Mouse (Mus musculus) ovary, postnatal 36 days (tissue): ENCODE data around the gene Zfp810.
"Not testable (repeated sequence)": the region's sequence is repeated elsewhere in the genome, so short reads cannot be mapped to it uniquely, and the experiment has no call there.

Experiments
- DNase-seq: peaks from one replicate; pipeline ENCODE4 v3.0.0; 2022; ENCODE audit warnings: low spot score, mixed read lengths

The Zfp810 gene

DNA sequence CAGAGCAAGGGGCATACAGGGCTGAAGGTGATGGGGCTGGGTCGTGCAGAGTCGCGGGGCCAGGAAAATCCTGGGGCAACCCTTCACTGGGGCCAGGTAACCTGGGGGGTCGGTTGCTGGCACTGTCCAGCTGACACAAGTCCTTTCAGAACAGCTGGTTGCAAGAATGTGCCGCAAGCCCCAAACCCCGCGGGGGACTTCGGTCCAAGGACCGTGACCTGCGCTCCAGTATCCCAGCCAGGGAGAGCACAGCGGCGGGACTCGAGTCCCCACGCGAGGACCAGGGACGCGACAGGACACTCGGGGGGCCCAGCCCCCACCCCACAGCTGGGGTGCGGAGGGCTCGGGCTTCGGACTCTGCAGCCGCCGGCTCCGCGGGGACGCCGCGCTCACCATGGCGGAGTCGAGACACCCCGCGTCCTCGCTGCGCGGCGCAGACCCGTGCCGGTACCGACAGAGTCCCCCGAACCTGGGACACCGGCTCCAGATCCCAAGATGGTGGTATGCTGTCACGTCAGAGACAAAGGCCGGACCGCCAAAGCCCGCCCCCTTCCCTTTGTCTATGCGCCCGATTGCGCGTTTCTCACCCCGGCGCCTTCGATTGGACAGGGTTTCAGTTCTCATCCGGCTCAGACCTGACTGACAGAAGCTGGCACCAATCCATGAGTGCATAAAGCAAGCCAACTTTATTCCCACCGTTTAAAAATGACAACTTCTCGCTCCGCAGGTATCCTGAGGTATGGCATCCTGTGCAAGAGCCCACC is at the start of gene Zfp810:
Gene Zfp810 (minus strand): TSS at position 493 of the 764 bp plus-strand sequence.
- DNase-seq: peak; percentile 87

DNA sequence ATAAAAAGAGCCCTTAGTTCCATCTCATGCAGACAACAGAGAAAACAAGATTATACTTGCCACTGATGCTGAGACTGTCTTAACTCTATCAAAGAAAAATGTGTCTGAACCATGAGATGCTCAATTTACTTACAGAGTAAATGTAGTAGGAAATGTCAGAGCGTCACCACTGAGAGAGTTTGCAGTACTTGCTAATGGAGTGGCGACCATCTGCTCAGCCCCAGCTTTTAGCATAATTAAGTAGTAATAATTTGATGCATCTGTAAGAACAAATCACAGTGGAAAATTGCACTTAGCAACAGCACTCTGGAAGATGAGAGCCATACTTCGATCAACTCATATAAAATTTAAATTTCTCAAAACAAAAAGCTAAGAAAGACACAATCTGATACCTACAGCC is 48.5 kb upstream of the Zfp810 start:
- no peak for DNase-seq

DNA sequence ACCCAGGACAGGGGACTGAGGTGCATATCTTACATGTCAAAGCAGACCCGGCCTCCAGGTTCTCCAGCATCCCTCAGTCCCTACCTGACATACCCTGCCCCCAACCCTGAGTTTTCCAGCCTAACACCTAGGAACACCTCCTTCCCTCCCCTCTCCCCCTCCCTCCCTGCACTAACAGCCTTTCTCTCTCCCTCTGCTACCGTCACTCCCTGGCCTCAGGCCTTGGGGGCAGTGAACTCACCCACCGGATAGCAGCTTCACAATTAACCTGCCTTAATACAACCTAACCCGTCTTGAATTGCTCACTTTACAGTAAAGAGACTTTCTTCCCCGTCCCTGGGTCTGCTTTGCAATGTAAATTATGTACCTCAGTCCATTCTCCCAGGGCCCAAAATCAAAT is 46.5 kb upstream of the Zfp810 start:
- DNase-seq: no peak

DNA sequence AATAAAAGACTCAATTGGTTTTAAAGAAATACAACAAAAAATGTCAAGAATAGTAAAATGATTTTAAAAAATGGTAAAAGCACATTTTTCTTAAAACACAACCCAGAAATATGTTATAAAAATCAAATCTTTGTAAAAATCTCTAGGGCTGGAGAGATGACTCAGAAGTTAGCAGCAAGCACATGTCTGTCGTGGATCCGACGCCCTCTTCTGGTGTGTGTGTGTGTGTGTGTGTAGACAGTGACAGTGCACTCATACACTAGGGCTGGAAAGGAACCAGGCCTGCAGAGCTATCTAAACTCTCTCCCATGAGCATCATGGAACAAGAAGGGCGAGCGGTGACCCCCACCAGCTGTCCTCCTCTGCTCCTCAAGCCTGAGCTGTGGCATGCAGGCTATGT is 46.0 kb upstream of the Zfp810 start:
- no peak for DNase-seq

DNA sequence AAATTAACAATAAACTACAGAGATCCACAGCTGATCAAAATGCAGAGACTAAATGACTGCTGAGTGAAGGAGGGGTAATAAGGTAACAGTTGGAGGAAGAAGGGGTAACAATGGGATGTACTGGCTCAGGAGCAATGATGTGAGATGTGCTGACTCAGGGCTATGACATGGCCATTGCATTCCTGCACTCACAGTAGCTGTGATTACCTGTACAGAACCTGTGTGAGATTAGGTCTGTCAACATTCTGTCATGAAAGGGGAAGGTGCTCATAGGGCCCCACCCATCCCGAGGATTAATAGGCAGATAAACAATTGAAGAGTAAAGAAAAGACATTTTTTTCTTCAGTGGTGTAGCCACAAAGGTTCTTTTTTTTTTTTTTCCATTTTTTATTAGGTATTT is 32.9 kb upstream of the Zfp810 start:
- DNase-seq: no peak

DNA sequence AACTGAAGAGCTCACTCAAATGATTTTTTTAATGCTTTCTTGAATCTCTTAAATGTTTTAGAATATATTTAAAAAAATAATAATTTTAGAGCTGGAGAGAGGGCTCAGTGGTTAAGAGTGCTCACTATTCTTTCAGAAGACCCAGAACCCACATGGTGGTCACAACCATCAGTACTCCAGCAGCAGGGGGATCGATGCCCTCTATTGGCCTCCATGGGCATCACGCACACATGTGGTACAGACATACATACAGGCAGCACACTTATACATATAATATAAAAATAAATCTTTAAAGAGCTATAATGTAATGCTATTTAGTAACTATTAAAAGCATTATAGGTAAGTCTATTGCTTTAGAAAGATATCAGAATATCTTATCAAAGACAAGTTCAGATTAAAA is 29.8 kb upstream of the Zfp810 start:
- no peak for DNase-seq

DNA sequence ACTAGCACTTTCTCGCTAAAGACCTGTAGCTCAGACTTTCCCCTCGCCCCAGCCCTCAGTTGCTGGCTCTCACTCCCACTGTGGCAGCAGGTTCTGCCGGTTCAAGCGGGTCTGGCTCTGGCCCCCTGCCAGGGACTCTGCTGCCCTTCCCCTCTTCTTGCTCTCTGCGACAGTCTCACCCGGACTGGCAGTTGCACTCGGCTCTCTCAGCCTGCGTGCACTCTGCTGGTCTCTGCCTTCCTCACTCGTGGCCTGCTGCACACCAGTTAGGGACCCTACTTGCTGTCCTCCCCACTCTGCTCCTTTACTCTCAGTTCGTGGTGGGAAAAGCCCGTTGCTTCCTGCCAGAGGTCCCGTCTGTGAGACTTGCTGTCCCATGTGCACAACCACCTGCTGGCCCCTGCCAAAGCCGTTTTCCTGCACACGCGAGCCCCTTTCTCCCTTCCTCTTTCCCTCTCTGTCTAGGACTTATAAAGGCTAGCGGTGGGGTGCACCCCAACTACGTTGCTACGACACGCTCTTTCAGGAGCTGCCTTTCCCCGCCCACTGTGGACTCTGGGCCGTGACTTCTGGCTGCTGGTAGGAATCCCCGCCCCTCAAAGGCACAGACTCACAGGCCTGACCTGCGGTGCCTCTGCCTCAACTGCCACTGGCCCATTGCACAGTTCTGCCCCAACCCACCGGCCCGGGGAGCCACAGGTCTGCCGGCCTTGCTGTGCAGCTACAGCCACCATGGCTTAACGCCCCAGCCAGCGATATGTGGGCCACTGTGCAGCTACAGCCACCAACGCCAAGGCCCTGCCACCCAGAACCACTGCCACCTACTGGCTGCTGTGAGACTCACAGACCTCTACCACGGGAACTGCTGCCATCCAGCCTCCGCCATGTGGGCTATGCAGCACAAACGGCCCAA is 20.3 kb upstream of the Zfp810 start:
- peak; percentile 84 for DNase-seq

DNA sequence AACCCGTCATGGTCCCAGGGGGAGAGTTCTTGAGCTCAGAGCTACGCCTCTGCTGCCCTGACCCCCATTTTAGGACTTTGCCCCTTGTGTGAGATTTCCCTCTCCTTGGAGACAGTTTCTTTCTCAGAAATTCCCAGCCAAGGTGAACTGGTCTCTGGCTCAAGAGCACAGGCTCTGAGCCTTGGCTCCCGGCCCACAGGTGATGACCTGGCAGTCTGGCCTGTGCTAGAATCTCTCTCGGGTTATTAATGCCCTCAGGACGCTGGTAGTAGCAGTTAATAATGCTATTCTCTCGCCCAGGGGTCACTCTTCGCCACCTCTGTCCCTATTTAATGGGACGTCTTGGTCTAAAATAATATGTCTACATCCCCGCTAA is 19.6 kb upstream of the Zfp810 start:
- peak; percentile 27 for DNase-seq

DNA sequence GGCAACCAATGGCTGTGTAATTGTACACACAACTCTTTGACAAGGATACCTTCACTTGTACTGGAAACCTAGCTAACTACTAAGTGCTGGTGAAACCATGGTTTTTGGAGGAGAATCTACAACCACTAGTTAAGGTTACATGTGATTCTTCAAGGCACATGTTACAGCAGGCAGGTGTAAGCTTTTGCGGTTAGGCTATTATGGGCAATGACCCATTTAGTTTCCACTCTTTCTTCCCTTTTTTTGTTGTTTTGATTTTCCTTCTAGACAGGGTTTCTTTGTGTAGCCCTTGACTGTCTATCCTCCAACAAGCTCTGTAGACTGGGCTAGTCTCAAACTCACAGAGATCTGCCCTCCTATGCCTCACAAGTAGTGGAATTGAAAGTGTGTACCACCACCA is 17.1 kb upstream of the Zfp810 start:
- DNase-seq: no peak

DNA sequence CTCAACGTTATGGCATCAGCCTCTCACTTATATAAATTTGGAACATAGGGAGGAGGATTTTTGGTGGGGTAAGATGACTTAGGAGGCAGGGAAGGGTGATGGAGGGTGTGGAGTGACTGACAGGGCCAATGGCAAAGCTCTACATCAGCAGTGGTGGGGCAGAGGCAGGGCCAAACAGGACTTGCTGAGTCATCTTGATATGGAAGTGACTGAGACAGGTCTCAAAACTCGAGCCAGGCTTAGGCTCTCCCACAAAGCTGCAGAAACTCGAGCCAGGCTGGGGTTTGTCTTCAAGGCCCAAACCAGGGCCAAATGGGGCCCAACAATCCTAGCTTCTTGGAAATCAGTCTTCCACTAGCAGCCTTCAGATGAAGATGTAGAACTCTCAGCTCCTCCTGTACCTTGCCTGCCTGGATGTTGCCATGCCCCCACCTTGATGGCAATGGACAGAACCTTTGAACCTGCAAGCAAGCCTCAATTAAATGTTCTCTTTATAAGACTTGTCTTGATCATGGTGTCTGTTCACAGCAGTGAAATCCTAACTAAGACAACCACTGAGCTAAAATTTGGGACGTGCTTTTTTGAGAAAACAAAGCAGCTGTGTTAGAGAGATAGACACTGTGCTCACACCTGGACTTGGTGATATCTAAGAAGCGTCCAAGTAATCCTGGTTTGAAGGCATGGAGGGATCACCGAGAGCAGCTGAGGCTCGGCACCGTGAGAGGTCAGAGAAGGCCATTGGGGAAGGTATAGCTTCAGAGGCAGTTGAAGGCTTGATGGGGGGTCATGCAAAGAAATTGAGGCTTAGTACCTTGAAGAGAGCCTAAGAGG is 15.1 kb upstream of the Zfp810 start:
- no peak for DNase-seq

DNA sequence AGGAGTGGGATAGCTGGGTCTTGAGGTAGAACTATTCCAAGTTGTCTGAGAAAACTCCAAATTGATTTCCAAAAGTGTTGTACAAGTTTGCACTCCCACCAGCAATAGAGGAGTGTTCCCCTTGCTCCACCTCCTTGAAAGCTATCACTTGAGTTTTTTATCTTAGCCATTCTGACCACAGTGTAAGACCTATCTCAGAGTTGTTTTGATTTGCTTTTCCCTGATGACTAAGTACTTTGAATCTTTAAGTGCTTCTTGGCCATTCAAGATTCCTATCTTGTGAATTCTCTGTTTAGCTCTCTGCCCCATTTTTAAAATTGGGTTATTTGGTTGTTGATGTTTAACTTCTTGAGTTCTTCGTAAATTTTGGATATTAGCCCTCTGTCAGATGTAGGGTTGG is 11.7 kb upstream of the Zfp810 start:
- no peak for DNase-seq

DNA sequence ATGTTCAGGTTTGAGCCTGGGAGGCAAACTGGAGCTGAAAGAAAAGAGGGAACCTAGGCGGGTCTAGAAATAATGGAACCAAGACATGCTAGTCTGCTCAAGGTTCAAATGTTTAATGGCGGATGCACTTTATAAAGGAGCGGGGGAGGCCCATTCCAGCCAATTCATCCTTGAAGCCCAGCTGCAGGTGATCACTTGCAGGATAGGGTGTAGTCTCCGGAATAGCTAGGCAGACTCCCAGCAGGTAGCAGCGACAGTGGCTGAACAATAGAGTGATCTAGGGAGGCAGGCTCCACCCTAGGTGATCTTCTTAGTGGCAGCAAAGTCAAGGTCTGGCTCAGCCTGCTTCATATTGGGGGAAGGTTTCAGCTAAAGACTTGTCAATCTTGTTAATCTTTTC is 8.6 kb upstream of the Zfp810 start:
- not testable (repeated sequence) for DNase-seq

DNA sequence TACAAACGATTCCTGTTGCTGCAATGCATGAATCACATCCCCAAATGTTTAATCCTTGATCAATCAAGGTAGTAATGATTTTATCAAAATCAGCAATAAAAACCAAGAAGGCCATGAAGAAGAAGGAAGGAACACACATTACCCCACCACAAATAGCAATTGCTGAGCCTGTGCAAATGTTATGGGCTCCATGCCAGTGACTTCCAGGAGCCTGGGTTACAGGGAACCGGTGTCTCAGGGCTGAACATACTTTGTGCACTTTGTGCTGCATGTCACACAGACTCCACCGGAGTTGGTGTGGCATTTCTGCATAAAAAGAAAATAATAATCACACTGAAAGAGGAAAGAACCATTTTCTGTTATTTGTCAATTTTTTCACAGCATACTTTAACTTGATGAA is 6.6 kb upstream of the Zfp810 start:
- no peak for DNase-seq

DNA sequence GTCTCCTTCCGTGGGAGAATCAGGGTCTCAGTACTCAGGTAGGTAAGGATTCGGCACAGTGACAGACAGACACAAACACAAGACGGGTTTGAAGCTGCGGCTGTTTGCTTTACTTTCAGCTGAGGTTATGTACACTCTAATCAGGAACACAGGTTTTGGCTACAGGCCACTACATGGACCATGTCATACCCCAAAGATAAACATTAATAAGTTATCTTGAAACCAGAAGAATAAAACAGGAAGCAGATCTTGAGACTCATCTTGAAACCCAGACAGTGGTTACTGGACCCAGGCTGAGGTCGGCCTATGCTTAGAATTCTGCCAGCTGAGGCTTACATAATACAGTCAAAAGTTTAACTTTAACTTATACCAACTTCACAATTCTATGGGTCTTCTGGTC is 5.8 kb upstream of the Zfp810 start:
- DNase-seq: no peak

DNA sequence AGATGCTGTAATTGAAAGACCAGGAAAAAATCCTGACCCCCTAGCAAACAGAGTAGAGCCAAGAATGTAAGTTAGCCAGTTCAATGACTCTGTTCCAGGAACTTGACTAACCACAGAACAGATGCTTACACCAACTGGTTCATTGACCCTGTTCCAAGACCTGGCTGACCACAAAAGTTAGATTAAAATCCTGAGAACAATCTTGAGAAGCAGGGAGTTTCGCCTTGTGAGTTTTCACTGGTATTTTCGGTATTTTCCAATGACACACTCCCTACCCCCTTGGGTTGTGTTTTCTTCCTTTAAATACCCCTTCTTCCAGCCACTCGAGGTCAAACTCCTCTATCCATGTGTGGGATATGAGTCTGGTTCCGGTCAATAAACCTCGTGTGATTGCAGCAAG is 2.2 kb upstream of the Zfp810 start:
- no peak for DNase-seq

DNA sequence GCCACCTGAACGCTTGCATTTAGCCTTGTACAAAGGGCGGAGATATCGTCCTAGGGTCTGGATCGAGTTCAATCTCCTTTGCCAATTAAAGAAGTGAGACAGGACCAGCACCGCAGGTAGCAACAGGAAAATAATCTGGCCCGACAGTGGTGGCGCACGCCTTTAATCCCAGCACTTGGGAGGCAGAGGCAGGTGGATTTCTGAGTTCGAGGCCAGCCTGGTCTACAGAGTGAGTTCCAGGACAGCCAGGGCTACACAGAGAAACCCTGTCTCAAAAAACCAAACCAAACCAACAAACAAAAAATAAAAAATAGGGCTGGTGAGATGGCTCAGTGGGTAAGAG is 443 bp upstream of the Zfp810 start:
- not testable (repeated sequence) for DNase-seq

DNA sequence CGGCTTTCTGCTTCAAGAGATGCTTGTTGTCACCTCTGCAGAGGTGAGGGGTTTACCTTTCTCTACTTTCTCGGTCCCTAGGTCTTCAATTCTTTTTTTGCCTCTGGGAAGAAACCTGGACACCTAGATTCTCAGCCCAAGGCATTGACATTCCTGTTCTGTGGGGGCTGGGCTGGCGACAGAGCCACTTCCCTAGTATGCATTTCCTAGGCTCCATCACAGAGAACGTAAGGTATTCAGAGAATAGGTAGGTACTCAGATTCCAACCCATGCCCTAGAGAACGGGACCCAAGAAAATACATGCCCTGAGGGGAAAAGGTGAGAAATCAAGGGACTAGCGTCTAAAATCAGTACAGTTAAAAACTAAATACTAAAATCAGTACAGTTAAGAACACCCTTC is 722 bp downstream of the Zfp810 start:
- no peak for DNase-seq

DNA sequence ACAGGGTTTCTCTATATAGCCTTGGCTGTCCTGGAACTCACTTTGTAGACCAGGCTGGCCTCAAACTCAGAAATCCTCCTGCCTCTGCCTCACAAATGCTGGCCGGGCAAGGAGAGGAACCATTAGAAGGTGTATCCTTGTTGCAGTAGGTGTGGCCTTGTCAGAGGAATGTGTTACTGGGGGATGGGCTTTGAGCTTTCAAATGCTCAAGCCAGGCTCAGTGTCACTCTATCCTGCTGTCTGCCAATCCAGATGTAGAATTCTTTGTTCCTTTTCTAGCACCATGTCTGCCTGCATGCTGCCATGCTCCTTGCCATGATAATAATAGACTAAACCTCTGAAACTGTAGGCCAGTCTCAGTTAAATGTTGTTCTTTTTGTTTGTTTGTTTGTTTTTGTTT is 5.2 kb downstream of the Zfp810 start:
- DNase-seq: no peak

DNA sequence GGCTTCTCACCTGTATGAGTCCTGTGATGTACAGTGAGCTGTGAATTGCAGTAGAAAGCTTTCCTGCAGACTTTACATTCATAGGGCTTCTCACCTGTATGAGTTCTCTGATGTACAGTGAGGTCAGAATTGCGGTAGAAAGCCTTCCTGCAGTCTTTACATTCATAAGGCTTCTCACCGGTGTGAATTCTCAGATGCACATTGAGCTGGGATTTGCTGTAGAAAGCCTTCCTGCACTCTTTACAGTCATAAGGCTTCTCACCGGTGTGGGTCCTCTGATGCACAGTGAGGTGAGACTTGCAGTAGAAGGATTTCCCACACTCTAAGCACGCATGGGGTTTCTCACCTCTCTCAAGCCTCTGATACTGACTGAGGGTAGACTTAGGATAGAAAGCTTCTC is 28.7 kb downstream of the Zfp810 start:
- DNase-seq: no peak

DNA sequence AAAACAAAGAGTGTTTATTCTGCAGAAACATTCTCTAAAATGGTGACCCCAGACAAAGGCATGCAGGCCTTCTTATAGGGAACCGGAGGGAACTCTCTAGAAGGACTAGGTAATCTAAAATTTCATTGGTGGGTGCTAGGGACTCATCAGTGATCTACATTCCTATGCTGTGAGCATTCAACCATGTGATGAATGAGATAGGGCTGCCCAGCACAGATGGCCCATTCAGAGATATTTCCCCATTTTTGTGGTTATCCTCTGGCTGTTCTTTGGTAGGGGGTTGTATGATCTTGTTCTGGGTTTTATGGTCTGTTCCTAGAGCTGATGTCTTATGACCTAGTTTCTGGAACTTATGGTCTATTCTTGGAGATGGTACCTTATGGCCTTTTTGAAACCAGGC is 38.6 kb downstream of the Zfp810 start:
- DNase-seq: no peak

DNA sequence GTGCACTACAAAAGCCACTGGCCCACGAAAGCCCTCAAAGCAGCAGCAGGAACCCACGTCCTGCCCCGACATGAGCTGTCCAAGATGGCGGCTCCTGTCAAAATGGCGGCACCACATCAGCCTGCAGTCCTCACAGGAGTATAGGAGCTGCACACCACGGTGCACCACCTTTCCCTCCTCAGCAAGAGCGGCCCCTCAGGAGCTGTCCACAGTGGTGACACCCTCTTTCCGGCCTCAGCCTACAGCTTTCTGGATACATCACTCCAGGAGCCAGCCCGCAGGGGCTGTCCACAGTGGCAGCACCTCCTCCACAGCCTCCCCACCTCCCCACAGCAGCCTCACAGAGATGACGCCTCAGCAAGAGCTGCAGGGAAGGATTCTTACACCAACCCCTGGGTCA is 44.8 kb downstream of the Zfp810 start:
- no peak for DNase-seq

DNA sequence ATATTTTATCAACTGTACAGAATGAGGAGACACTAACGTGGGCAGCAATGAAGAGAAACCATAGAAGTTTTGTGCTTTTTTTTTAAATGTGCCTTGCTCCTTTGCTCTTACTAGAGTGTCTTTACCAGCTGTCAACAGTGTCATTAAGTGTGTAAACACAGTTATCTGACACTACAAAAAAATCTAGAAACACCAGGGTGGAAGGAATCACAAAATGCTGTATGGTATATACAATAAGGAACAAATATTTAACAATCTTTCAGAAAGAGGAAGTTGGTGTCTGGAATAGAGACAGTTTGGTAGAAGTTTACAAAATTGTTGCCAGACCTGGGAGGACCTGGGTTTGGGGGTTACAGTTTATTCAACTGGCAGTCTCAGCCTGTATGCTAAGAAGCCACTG is 45.9 kb downstream of the Zfp810 start:
- DNase-seq: no peak

DNA sequence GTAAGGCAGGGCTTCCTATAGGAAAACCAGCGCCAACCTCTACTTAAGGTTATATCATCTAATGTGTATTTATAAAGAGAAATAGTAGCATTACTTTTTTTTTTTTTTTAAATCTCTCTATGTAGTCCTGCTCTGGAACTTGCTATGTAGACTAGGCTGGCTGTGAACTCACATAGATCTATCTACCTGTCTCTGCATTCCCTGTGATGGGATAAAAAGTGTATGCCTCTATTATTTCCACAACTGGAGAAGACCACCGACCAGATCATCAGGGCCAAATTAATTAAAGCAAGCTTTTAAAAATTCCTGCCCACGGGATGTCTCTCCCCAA is 47.4 kb downstream of the Zfp810 start:
- DNase-seq: no peak
